Comparison of ENCODE assay signal across 17 mouse cellular contexts in genomic region chr9:41345338-41345737, GRCm38 (mm10).
A peak's percentile ranks its signal among the peaks of the same experiment; 100 is the strongest.
DNase-seq lines count a peak whose midpoint lies in the region; ATAC-seq lines count a peak whose summit lies in the region.
"Had no signal": no experiment of that assay in that cellular context is flagged by ENCODE, and none has a peak within 500 bp of the region (broad histone marks: within the 10 kb centered on the region; RNA-seq: fewer than 3 reads in every experiment).

No protein-coding gene starts in this region.

- H3K4me2 ChIP-seq in hindbrain, embryonic 14.5 days (replicated peaks), result no peak overlapping the region
- H3K4me2 ChIP-seq: heart, embryonic 11.5 days; hindbrain, embryonic 13.5 days; liver, embryonic 15.5 days had no signal

- H3K9me3 ChIP-seq in hindbrain, embryonic 14.5 days (ENCODE audit: control insufficient read depth, low read length), result no peaks in the 10 kb centered on the region
- H3K9me3 ChIP-seq: hindbrain, embryonic 13.5 days; liver, embryonic 15.5 days had no signal

- no peak overlapping the region for H3K9ac ChIP-seq in hindbrain, embryonic 14.5 days
- H3K9ac ChIP-seq: hindbrain, embryonic 13.5 days; liver, embryonic 15.5 days had no signal

- H3K4me1 ChIP-seq in hindbrain, embryonic 14.5 days (replicated peaks; ENCODE audit: control insufficient read depth, insufficient read depth, low read length), result no peaks in the 10 kb centered on the region
- H3K4me1 ChIP-seq: hindbrain, embryonic 13.5 days; liver, embryonic 15.5 days had no signal

- H3K4me3 ChIP-seq in hindbrain, embryonic 14.5 days (replicated peaks; ENCODE audit: low read length), result no peak overlapping the region
- H3K4me3 ChIP-seq: hindbrain, embryonic 13.5 days; liver, embryonic 15.5 days had no signal

- WGBS in hindbrain, embryonic 14.5 days, result 70% methylated on average over 2 of the region's 2 CpGs

- H3K36me3 ChIP-seq in hindbrain, embryonic 14.5 days (replicated peaks; ENCODE audit: control insufficient read depth, insufficient read depth), result no peaks in the 10 kb centered on the region
- H3K36me3 ChIP-seq: hindbrain, embryonic 13.5 days; liver, embryonic 15.5 days had no signal

- no peak for ATAC-seq in hindbrain, embryonic 14.5 days (ENCODE audit: low FRiP score)
- ATAC-seq: lung, postnatal 0 days; midbrain, embryonic 16.5 days had no signal

- peak; percentile 28 for DNase-seq in layer of hippocampus, adult 9-11 months
- no peak for DNase-seq in layer of hippocampus, postnatal 25 days (ENCODE audit: extremely low spot score in 1 of 2, low spot score in 1 of 2)
- DNase-seq in brain, adult 2 months (ENCODE audit: low read depth, low spot score), result peak; percentile 83
- peak; percentile 62 for DNase-seq in brain, embryonic 18.5 days (ENCODE audit: low read depth, low spot score)
- DNase-seq in left cerebral cortex, postnatal 25 days (ENCODE audit: low spot score in 2 of 2), result peak; percentile 11 to 79
- DNase-seq in spleen, postnatal 10 days (ENCODE audit: low spot score in 2 of 2), result no peak
- DNase-seq in testis, postnatal 10 days (ENCODE audit: low spot score), result no peak
- DNase-seq in hindbrain, embryonic 14.5 days (ENCODE audit: low spot score), result no peak
- DNase-seq: cerebellum, adult 18-20 months; heart, postnatal 14 days; kidney, adult 11 months; kidney, postnatal 10 days had no signal

- no peaks in the 10 kb centered on the region for H3K27me3 ChIP-seq in hindbrain, embryonic 14.5 days (ENCODE audit: control insufficient read depth, insufficient read depth, low read length)
- H3K27me3 ChIP-seq: hindbrain, embryonic 13.5 days; liver, embryonic 15.5 days had no signal

- no peak overlapping the region for H3K27ac ChIP-seq in hindbrain, embryonic 14.5 days
- H3K27ac ChIP-seq: hindbrain, embryonic 13.5 days; liver, embryonic 15.5 days had no signal

- intact Hi-C loops in left cerebral cortex, postnatal 25 days (cut with DNase I), result no loop called here

Comparison
In these comparisons a context has a peak if more than half of its experiments do, and no peak if none do; other contexts are left out.
1. DNase-seq: peak in layer of hippocampus, adult 9-11 months (single experiment), brain, adult 2 months (single experiment), brain, embryonic 18.5 days (single experiment) and left cerebral cortex, postnatal 25 days (2 of 2); none in layer of hippocampus, postnatal 25 days (0 of 2), spleen, postnatal 10 days (0 of 2), testis, postnatal 10 days (single experiment) and hindbrain, embryonic 14.5 days (single experiment).